Mouse (Mus musculus): Measurements from ENCODE around the gene Efna3. TPM values are rescaled to one million over a fixed set of nuclear protein-coding genes. Genes with fewer than 3 reads are reported as not detected.

The Efna3 gene
- polyA plus RNA-seq, 1 experiment from 2014 or later: 62.5 TPM

Other genes starting within 250 kb of the Efna3 start
- 95.7 and 117 TPM in 2 replicates for gene Rusc1, start 229.7 kb downstream of the Efna3 start, polyA plus RNA-seq (2014; fragmentation: Nextera tagmentation; extraction: Ambion mirVana)
- gene Gm43738, start 221.9 kb downstream of the Efna3 start, polyA plus RNA-seq (2014; fragmentation: Nextera tagmentation; extraction: Ambion mirVana): not detected in 2 replicates
- 416 and 468 TPM in 2 replicates for gene Fdps, start 221.0 kb downstream of the Efna3 start, polyA plus RNA-seq (2014; fragmentation: Nextera tagmentation; extraction: Ambion mirVana)
- 0.11 TPM in 1 of 2 replicates, not detected in the other for gene Pklr, start 186.8 kb downstream of the Efna3 start, polyA plus RNA-seq (2014; fragmentation: Nextera tagmentation; extraction: Ambion mirVana)
- gene Hcn3, start 162.8 kb downstream of the Efna3 start, polyA plus RNA-seq (2014; fragmentation: Nextera tagmentation; extraction: Ambion mirVana): 29.9 and 36.8 TPM in 2 replicates
- gene Clk2, start 158.2 kb downstream of the Efna3 start, polyA plus RNA-seq (2014; fragmentation: Nextera tagmentation; extraction: Ambion mirVana): 19.0 and 19.2 TPM in 2 replicates
- gene Scamp3, start 145.5 kb downstream of the Efna3 start, polyA plus RNA-seq (2014; fragmentation: Nextera tagmentation; extraction: Ambion mirVana): 128 and 134 TPM in 2 replicates
- 32.9 and 33.3 TPM in 2 replicates for gene Fam189b, start 139.8 kb downstream of the Efna3 start, polyA plus RNA-seq (2014; fragmentation: Nextera tagmentation; extraction: Ambion mirVana)
- 45.7 and 48.8 TPM in 2 replicates for gene Gba, start 120.0 kb downstream of the Efna3 start, polyA plus RNA-seq (2014; fragmentation: Nextera tagmentation; extraction: Ambion mirVana)
- 29.0 and 31.0 TPM in 2 replicates for gene Thbs3, start 107.8 kb downstream of the Efna3 start, polyA plus RNA-seq (2014; fragmentation: Nextera tagmentation; extraction: Ambion mirVana)
- 144 and 148 TPM in 2 replicates for gene Mtx1, start 95.9 kb downstream of the Efna3 start, polyA plus RNA-seq (2014; fragmentation: Nextera tagmentation; extraction: Ambion mirVana)
- 0.47 and 0.52 TPM in 2 replicates for gene Muc1, start 93.9 kb downstream of the Efna3 start, polyA plus RNA-seq (2014; fragmentation: Nextera tagmentation; extraction: Ambion mirVana)
- 209 and 224 TPM in 2 replicates for gene Krtcap2, start 77.0 kb downstream of the Efna3 start, polyA plus RNA-seq (2014; fragmentation: Nextera tagmentation; extraction: Ambion mirVana)
- 65.8 and 66.5 TPM in 2 replicates for gene Trim46, start 76.7 kb downstream of the Efna3 start, polyA plus RNA-seq (2014; fragmentation: Nextera tagmentation; extraction: Ambion mirVana)
- gene Dpm3, start 63.6 kb downstream of the Efna3 start, polyA plus RNA-seq (2014; fragmentation: Nextera tagmentation; extraction: Ambion mirVana): 80.7 and 94.4 TPM in 2 replicates
- 36.0 and 38.8 TPM in 2 replicates for gene Slc50a1, start 52.4 kb downstream of the Efna3 start, polyA plus RNA-seq (2014; fragmentation: Nextera tagmentation; extraction: Ambion mirVana)
- 9.4 and 10.8 TPM in 2 replicates for gene Efna1, start 41.8 kb downstream of the Efna3 start, polyA plus RNA-seq (2014; fragmentation: Nextera tagmentation; extraction: Ambion mirVana)
- 4.4 and 4.9 TPM in 2 replicates for gene Efna4, start 15.1 kb upstream of the Efna3 start, polyA plus RNA-seq (2014; fragmentation: Nextera tagmentation; extraction: Ambion mirVana)
- 40.8 and 44.0 TPM in 2 replicates for gene Adam15, start 27.0 kb upstream of the Efna3 start, polyA plus RNA-seq (2014; fragmentation: Nextera tagmentation; extraction: Ambion mirVana)
- gene Dcst2, start 39.0 kb upstream of the Efna3 start, polyA plus RNA-seq (2014; fragmentation: Nextera tagmentation; extraction: Ambion mirVana): 0.12 and 0.21 TPM in 2 replicates
- 0.43 and 1.1 TPM in 2 replicates for gene Dcst1, start 42.3 kb upstream of the Efna3 start, polyA plus RNA-seq (2014; fragmentation: Nextera tagmentation; extraction: Ambion mirVana)
- gene Zbtb7b, start 71.8 kb upstream of the Efna3 start, polyA plus RNA-seq (2014; fragmentation: Nextera tagmentation; extraction: Ambion mirVana): 0.46 and 1.1 TPM in 2 replicates
- gene Lenep, start 79.8 kb upstream of the Efna3 start, polyA plus RNA-seq (2014; fragmentation: Nextera tagmentation; extraction: Ambion mirVana): not detected in 2 replicates
- gene Flad1, start 88.9 kb upstream of the Efna3 start, polyA plus RNA-seq (2014; fragmentation: Nextera tagmentation; extraction: Ambion mirVana): 30.8 and 33.4 TPM in 2 replicates
- 94.0 and 99.4 TPM in 2 replicates for gene Cks1b, start 95.4 kb upstream of the Efna3 start, polyA plus RNA-seq (2014; fragmentation: Nextera tagmentation; extraction: Ambion mirVana)
- 12.1 and 13.9 TPM in 2 replicates for gene Shc1, start 95.5 kb upstream of the Efna3 start, polyA plus RNA-seq (2014; fragmentation: Nextera tagmentation; extraction: Ambion mirVana)
- 47.1 and 50.6 TPM in 2 replicates for gene Pygo2, start 107.2 kb upstream of the Efna3 start, polyA plus RNA-seq (2014; fragmentation: Nextera tagmentation; extraction: Ambion mirVana)
- gene Pbxip1, start 113.7 kb upstream of the Efna3 start, polyA plus RNA-seq (2014; fragmentation: Nextera tagmentation; extraction: Ambion mirVana): 9.8 and 12.8 TPM in 2 replicates
- 117 and 121 TPM in 2 replicates for gene Pmvk, start 131.6 kb upstream of the Efna3 start, polyA plus RNA-seq (2014; fragmentation: Nextera tagmentation; extraction: Ambion mirVana)
- 7.3 and 7.7 TPM in 2 replicates for gene Kcnn3, start 197.2 kb upstream of the Efna3 start, polyA plus RNA-seq (2014; fragmentation: Nextera tagmentation; extraction: Ambion mirVana)